Mouse (Mus musculus) CD4-positive helper T cell, adult 2 months (primary cell): ENCODE data around the gene Apoc3.

Experiments used
- DNase-seq: peaks from one replicate; pipeline ENCODE4 v3.0.0-alpha.2; 2012; ENCODE audit warnings: low read depth, missing footprints, low spot score

Apoc3 gene

DNA sequence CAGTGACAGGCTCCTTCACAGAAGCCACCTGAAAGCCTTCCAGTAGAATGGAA, at the start of gene Apoc3:
Gene Apoc3 (minus strand): TSS at position 41 of the 53 bp plus-strand sequence.
- no peak for DNase-seq

DNA sequence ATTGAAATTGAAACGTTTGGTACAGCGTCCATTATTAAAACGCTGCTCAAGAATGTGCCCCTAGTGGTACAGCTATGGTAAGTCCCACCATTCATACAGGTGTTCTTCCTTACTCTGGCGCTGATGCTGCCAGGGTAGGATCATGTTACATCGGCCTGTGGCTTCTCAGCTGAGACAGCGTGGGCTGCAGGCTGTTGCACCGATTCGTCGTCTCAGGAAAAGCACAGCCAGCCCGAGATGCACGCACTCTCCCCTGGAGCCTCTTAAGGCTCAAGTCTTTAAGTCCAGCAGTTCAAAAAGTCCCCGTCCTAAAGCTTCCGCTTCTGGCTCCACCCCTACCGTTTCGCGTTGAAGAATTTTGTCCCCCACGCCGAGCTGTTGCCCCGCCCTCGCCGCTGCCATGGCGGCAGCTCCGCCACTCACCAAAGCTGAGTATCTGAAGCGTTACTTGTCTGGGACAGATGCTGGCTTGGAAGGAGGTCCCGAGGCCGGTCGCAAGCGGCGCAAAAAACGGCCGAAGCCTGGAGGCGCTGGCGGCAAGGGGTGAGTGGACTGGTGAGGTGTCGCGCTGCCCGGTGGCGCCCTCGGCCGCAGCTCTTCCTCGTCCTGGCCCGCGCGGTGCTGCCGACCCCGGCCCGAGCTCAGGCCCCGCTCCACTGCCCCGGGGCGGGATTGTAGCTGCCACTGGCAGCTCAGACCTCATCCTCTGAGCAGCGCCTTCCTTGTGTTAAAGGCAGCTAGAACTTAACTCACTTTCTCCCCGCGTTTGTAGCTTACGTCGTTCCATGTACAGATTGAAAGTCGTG, 47.4 kb upstream of the Apoc3 start, which contains the start of gene Bud13:
Gene Bud13 (plus strand): TSS at position 378 of the 806 bp plus-strand sequence.
- peak; percentile 94 for DNase-seq

GRCm38 (mm10) chr9:46274494-46274893, 39.1 kb upstream of the Apoc3 start:
- DNase-seq, result no peak

- DNase-seq, result peak; percentile 94
Measured at GRCm38 (mm10) chr9:46272677-46273454, 37.4 kb upstream of the Apoc3 start, which contains the start of gene Zpr1. Gene Zpr1 (plus strand): TSS chr9:46273064.

DNA sequence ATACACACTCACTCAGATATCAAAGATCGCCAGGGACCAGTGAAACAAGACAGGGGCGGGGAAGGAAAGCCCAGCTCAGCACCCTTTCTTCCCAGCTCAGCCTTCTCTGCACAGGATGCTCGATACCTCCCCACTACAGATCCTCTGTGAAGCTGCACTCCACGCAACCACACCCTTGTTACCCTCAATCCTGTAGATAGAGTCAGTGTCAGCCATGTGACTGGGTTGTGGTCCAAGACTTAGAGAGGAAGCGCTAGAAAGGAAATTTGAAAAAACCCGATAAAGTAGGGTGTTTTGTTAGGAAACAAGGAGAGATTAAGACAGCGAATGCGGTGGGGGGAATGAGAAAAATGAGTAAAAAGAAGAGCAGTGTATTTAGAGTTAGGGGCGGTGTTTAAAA, 36.6 kb upstream of the Apoc3 start:
- DNase-seq, result peak; percentile 83

GRCm38 (mm10) chr9:46270782-46271181, 35.3 kb upstream of the Apoc3 start:
- no peak for DNase-seq

- DNase-seq, result no peak
Measured at GRCm38 (mm10) chr9:46269125-46269524, 33.7 kb upstream of the Apoc3 start.

GRCm38 (mm10) chr9:46268343-46268873, 33.0 kb upstream of the Apoc3 start, which contains the start of gene Apoa5:
Gene Apoa5 (plus strand): TSS chr9:46268633.
- no peak for DNase-seq

- DNase-seq, result no peak
Measured at GRCm38 (mm10) chr9:46261131-46261530, 25.7 kb upstream of the Apoc3 start.

GRCm38 (mm10) chr9:46259111-46259510, 23.7 kb upstream of the Apoc3 start:
- DNase-seq, result no peak

DNA sequence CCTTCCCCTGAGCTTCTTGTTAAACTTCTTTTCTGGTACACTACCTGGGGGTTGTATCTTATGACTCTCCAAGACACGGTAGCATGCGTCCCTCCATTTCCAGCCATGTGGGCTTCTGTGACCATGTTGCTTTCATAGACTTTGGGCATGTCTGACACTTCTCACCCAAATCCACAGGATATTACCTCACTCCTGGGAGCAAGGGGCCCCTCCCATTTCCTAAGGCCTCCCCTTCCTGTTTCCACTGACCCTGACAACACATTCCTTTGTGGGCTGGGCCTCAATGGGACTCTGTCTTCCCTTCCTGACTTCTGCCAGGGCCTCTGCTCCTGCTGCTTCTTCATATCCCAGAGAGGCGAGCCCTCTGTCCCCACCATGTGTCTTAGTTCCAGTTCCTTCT, 22.1 kb upstream of the Apoc3 start:
- no peak for DNase-seq

DNA sequence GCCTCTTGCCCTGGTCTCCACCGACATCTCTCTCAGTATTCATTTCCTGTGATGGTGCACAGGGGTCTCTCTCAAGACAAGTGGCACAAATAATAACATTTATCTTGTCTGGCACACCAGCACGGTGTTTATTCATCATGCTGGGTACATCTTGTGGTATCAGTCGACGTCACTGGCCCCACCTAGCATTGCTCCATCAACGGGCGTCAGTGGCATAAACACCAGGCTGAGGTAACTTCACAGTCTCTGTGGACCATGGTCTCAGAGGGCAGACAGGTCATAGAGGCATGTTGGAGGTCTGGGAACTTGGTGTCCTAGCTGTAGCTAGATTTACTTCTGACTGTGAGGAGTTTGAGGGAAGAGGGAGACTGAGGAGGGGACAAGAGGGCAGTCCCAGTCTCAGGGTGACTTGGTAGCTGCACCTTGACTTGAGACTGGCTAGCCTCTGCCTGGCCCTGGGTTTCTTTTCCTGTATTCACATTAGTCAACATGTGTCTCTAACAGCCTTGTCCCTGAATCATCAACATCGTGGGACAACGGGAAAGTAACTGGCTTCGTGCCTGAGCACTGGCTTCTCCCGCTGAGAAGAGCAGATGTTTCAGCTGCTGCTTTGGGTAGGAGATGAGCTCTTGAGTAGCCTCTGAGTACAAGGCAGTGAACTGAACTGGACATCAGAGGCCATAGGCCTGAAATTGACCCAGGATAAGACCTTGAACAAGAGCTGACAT, 21.4 kb upstream of the Apoc3 start:
- DNase-seq, result no peak

DNA sequence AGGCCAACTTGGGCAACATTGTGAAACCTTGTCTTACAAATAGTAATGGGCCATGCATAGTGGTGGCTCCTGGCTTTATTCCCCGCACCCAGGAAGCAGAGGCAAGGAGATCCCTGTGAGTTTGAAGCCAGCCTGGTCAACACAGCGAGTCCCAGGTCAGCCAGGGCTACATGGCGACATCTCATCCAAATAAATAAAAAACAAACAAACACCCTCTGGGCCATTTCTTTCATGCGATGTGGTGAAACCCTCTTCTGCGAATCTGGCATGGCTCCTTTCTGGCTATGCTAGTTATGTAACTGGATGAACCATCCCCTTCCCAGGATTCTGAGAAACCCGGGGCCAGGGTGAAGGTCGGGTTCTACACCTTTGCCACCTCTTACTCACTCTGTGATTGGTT, 20.7 kb upstream of the Apoc3 start:
- DNase-seq, result no peak

DNA sequence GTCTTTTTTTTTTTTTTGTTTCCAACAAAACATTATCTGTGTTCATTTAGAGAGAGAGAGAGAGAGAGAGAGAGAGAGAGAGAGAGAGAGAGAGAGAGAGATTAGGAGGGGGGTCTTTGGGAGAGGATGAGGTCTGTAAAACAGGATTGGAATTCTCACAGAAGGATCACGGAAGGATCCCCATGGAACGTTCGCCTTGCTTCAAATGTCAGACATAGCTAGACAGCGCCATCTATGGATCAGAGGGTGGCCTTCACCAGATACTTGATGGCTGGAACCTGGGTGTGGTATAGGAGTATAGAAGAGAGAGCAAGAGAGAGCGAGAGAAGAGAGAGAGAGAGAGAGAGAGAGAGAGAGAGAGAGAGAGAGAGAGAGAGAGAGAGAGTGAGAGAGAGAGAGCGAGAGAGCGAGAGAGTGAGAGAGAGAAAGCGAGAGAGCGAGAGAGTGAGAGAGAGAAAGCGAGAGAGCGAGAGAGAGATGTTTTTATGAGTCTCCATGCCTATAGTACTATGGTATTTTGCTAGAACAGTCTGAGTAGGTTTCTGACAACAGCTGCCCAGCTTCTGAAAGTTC, 11.4 kb upstream of the Apoc3 start:
- peak; percentile 56 for DNase-seq

- DNase-seq, result no peak
Measured at GRCm38 (mm10) chr9:46243584-46243983, 8.1 kb upstream of the Apoc3 start.

DNA sequence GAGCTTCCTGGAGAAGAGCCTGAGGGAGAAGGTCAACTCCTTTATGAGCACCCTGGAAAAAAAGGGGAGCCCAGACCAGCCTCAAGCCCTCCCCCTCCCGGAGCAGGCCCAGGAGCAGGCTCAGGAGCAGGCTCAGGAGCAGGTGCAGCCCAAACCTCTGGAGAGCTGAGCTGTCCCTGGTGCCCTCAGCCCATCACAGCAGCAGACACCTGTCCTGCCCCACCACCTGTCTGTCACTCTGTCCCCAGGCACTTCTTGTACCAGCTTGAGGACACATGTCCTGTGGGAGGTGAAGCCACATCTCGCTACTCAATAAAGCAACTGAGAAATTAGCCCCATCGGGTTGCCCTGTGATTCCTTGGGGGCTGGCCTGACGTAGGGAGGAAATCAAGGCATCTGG, 7.7 kb upstream of the Apoc3 start:
- no peak for DNase-seq

DNA sequence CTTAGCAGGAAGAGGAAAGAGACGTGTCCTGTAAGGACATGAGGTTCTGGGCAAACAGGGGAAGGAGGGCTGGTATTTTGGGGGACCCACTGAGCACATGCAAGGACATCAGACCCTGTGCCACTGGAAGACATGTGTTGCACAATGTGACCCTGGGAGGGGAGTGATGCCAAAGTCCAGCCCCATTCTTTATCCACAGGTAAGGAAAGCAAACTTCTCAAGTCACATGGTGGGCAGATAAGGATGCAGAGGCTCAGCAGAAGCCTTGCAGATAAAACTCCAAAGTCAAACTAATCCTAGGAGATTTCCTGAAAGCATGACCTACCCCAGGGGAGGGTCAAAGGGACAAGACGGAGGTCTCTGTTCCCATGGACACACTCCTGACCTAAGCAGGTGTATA, 6.4 kb upstream of the Apoc3 start:
- DNase-seq, result no peak

DNA sequence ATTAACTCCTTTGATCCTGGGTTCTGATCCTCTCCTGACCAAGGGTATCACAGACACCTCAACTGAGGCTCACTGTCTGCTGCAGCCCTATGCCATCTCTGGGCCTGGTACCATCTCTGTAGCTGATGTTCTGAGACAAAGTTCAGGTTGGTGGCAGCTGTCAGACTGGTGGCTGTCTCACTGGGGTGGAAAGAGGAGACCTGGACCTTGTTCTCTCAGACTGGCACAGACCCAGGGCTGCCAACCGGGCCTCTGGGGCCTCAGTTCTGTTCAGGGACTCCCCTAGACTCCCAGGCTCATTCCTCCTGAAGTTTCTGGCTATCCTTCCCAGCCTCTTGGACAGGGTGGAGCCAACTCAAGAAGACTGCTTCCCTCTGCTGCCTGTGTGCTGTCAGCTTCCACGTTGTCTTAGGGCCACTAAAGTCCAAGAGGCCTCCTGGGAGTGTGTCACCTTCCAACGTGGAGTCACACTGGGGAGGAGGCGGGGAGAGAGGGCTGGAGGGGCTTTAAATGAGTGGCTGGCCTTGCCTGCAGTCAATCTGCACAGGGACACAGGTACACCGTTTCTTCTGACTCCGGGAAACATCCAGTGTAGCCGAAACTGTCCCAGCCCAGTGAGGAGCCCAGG, 5.2 kb upstream of the Apoc3 start, which contains the start of gene Apoa4:
Gene Apoa4 (plus strand): TSS at position 171 of the 628 bp plus-strand sequence.
- no peak for DNase-seq

- DNase-seq, result no peak
Measured at GRCm38 (mm10) chr9:46238850-46239249, 3.4 kb upstream of the Apoc3 start.

GRCm38 (mm10) chr9:46235649-46236048, 213 bp upstream of the Apoc3 start:
- no peak for DNase-seq

DNA sequence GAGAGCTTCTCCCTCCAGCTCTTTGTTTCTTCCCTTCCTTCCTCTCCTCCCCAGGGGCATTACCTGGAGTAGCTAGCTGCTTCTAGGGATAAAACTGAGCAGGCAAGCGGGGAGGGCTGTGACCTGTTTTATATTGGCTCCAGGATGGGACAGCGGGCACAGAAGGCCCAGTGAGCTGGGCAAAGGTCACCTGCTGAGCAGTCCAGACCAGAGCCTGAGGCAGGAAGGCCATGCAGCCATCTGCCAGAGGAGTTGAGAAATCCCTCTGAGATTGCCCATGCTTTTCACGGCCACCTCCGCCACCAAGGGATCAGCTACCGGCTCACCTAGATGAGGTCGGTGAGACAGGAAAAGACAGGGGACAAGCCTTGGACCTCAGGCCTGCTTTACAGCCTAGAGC, 240 bp downstream of the Apoc3 start:
- no peak for DNase-seq
